Mouse (Mus musculus): ENCODE data around the gene Sp2.

Gene Sp2

DNA sequence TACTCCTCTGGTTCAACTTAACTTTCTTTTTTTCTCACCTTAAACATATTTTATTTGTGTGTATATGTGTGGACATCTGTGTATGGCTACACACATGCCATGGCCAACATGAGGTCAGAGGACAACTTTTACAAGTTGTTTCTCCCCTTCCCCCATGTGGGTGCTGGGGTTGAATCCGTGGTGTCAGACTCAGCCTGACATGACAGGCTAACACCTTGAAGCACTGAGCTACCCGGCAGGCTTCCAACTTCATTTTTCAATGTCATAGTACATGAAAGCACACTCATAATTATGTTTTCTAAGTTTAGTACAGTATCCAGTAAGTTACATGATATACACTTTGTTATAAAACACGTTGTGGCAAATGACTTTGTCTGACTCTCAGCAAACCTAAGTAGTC, 12.4 kb downstream of the Sp2 start:
- no peak for DNase-seq (ENCODE audit: low read depth, low spot score)

- DNase-seq (ENCODE audit: low read depth, low spot score): no peak
These were observed 13.0 kb downstream of the Sp2 start for GRCm38 (mm10) chr11:96969746-96970145.

DNA sequence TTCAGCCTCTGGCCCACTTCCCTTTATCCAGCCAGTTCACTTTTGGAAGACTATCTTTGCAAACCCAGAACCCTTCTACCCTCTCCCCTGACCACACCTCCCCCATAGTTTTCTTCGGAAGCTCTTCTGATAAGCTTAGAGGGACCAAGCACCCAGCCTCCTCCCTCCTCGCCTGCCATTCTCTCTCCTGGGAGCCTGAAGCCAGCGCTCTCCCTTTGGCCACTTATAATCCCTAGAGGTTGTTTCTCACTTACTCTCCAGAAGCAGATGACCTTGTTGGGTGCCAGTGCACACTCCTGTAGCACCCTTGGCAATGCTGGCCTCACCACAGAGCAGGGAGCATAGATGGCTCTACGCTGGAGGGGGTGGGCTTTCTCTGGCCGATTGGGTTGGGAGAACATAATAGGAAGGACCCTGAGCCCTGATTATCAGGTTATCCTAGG, 13.5 kb downstream of the Sp2 start:
- no peak for DNase-seq (ENCODE audit: low read depth, low spot score)

- DNase-seq (ENCODE audit: low read depth, low spot score): no peak
These were observed 14.3 kb downstream of the Sp2 start for GRCm38 (mm10) chr11:96968476-96968875.

DNA sequence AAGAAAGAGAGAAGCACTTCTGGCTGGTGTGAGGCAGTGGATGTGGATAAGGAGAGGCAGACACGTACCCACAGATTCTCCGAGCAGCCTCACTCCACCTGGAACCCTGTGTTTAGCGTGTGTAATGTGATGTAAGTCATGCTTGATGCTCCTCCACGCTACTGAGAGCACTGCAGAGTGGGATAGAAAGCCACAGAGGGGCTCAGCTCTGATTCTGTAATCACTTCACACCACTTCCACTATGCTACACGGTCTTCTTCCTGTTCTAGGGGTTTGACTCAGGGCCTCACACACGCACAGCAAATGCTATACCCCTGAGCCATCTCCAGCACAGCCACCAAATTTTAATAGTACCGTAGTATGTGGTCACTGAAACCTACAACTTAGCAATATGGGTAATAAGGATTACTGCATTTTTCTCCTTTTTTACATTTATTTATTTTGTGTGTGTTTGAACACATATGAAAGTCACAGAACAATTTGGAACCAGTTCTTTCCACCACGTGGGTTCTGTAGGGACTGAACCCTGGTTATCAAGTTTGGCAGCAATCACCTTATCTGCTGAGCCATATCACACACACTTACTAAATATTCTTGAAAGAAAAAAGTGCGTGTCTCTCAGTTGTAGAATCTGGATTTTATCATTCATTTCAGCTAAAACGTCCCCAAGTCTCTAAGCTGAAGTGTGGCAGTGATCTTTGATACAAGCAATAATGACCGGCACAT, 15.1 kb downstream of the Sp2 start:
- DNase-seq (ENCODE audit: low read depth, low spot score): no peak

- DNase-seq (ENCODE audit: low read depth, low spot score): no peak
These were observed 15.7 kb downstream of the Sp2 start for GRCm38 (mm10) chr11:96966914-96967543.

GRCm38 (mm10) chr11:96966172-96966571, 16.6 kb downstream of the Sp2 start:
- no peak for DNase-seq (ENCODE audit: low read depth, low spot score)

DNA sequence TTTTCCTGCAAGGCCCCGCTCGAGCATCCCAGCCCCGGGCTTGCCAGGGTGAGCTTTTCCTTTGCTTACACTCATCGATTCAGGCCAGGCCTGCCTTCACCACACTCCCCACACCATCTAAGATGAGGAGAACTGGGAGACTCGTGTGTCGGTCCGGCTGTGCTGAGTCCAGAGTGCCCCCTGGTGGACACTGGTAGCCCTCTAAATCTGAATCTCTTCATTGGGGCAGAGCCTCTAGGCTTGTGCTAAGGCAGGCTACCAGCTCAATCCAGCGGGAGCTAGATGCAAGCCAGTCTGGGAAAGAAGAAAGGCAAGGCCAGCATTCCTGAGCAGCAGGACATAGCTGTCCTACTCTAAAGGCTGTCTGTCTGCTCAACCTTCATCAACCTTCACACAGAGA, 19.2 kb downstream of the Sp2 start:
- peak; percentile 86 for DNase-seq (ENCODE audit: low read depth, low spot score)

DNA sequence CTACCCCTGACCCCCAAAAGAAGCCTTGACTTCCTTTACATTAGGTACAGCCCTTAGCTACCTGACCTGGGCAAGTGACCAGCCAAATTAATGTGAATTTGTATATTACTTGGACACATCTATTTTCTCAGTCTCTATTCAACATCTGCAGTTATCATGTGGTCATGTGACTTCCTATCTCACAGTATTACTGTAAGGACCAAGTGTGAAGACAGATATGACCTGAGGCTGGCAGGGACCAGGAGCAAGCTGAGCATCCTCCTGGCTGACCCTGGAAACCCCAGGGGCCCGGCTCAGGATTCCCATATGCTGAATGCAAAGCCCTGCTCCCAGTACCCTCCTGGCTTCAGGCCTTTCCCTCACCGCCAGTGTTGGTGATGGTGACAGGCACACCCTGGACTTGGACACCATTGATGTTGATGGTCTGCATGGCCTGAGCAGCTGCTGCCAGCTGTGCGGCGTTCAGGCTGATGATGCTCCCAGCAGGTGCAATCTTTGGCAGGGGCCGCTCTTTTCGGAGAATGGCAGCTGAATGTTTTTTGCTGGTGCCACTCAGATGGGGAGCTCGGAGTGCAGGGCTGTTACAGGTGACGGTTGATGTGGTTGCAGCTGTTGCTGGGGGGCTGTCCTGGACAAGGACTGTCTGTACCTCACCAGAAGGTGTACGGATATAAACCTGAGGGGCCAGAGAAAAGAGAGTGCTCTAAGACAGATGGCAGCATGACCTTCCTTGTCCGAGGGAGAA, 25.5 kb downstream of the Sp2 start:
- no peak for DNase-seq (ENCODE audit: low read depth, low spot score)

GRCm38 (mm10) chr11:96956009-96956724, 26.6 kb downstream of the Sp2 start:
- DNase-seq (ENCODE audit: low read depth, low spot score): no peak

DNA sequence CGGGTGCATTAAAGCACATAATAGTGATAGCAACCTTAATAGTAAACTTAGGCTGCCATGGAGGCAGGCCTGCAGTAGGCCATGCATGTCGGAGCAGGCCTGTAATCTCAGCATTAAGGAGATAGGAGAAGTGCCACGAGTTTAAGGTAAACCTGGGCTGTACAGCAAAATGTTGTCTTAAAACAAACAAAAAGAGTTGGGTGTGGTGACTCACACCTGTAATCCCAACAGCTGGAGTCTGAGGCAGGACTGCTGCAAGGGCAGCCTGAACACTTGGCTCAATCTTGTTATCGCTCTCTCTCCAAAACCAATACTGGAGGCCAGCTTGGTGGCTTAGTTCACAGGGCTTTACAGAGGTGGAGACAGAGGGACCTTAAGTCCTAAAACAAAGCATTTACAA, 27.7 kb downstream of the Sp2 start:
- DNase-seq (ENCODE audit: low read depth, low spot score): no peak

GRCm38 (mm10) chr11:96952896-96953295, 29.9 kb downstream of the Sp2 start:
- no peak for DNase-seq (ENCODE audit: low read depth, low spot score)

GRCm38 (mm10) chr11:96952426-96952825, 30.3 kb downstream of the Sp2 start:
- DNase-seq (ENCODE audit: low read depth, low spot score): no peak

DNA sequence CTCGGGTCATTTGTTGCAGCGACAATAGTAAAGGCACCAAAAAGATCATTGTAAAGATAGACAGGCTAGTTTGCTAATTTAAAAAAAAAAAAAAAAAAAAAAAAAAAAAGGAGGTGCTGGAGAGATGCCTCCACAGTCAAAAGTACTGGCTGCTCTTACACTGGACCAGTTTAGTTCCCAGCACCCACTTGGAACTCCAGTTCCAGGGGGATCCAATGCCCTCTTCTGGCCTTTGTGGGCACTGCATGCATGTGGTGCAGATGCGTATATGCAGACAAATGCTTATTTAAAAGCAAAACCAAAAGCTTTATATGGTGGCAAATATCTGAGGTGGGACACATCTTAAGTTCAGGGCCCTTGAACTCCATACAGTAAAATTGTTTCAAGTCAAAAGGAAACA, 32.0 kb downstream of the Sp2 start:
- no peak for DNase-seq (ENCODE audit: low read depth, low spot score)

DNA sequence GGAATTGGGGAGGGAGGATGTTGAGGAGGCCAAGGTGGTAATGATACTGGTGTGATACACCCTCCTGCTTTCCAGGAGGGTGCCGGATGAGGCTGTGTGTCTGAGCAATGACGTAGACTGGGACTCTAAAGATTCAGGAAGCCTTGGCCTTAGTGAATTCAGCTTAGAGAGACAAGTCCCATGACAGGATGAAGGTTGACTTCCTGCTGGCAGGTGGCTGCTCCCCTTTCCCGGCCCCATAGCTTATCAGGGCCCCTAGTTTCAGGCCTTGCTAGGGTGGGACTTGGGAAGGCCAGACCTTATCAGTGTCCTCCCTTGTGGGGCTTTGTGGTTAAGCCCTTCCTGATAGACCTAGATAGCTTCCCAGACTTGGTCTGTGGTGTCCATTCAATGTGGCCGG, 34.9 kb downstream of the Sp2 start:
- no peak for DNase-seq (ENCODE audit: low read depth, low spot score)

DNA sequence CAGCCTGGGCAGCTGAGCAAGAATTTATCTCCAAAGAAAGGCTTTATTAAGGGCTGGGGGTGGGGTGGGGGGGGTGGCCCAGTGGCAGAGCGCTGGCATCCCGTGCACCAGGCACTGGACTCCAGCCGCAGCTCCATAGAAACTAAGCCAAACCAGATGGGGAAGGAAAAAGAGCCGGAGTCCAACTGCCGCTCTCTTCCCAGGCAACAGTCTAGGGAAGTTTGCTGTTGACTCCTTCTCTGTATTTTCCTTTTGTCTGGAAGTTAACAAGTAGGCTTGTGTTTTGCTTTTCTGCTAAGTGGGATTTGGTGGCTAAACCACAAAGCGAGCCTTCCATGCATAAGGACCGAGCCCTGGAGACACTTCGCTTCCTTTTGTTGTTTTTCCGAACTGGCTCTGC, 36.3 kb downstream of the Sp2 start:
- no peak for DNase-seq (ENCODE audit: low read depth, low spot score)

GRCm38 (mm10) chr11:96944844-96945580, 37.7 kb downstream of the Sp2 start:
- DNase-seq (ENCODE audit: low read depth, low spot score): no peak

GRCm38 (mm10) chr11:96943746-96944304, 38.9 kb downstream of the Sp2 start, which contains the start of gene Pnpo:
Gene Pnpo, minus strand, starts transcription at chr11:96943986.
- peak; percentile 94 for DNase-seq (ENCODE audit: low read depth, low spot score)

- DNase-seq (ENCODE audit: low read depth, low spot score): no peak
These were observed 40.7 kb downstream of the Sp2 start for GRCm38 (mm10) chr11:96941989-96942590.
